Mouse (Mus musculus): Measurements from ENCODE around the gene Col25a1. TPM values are rescaled to one million over a fixed set of nuclear protein-coding genes. Genes with fewer than 3 reads are reported as not detected.

The Col25a1 gene
- polyA plus RNA-seq, 1 experiment, result 2.8 TPM

- no peaks in the 10 kb centered on the region for H3K79me2 ChIP-seq (ENCODE audit: control insufficient read depth, insufficient read depth)
- H3K27me3 ChIP-seq (ENCODE audit: control insufficient read depth, insufficient read depth, insufficient read length), result no peaks in the 10 kb centered on the region
- no peak overlapping the region for H3K4me2 ChIP-seq (ENCODE audit: low read depth)
- H3K36me3 ChIP-seq (ENCODE audit: control insufficient read depth, insufficient read depth), result no peaks in the 10 kb centered on the region
- H3K4me3 ChIP-seq, result no peak overlapping the region
- no peak overlapping the region for H3ac ChIP-seq (ENCODE audit: control insufficient read depth, insufficient read length)
- TF ChIP-seq MYOD1 (IDR thresholded peaks at IDR 0.05; ENCODE audit: control insufficient read depth in 1 of 3, insufficient read length in 2 of 3, low read depth in 2 of 3) (no peak), SRF (IDR thresholded peaks at IDR 0.05; ENCODE audit: control insufficient read depth, insufficient read length, low read depth) (no peak), MYOG (IDR thresholded peaks at IDR 0.05; ENCODE audit: control insufficient read depth in 1 of 3, insufficient read depth in 1 of 3, insufficient read length in 2 of 3, low read depth in 2 of 3) (no peak), TCF12 (IDR thresholded peaks at IDR 0.05; ENCODE audit: insufficient read depth, poor library complexity, severe bottlenecking) (no peak), REST (IDR thresholded peaks at IDR 0.05; ENCODE audit: insufficient read depth, insufficient read length) (no peak), TCF3 (IDR thresholded peaks at IDR 0.05; ENCODE audit: insufficient read length, low read depth) (no peak), POLR2A (IDR thresholded peaks at IDR 0.05; ENCODE audit: insufficient read length, low read depth) (no peak), MAX (IDR thresholded peaks at IDR 0.05; ENCODE audit: low read depth) (no peak), POLR2AphosphoS2 (IDR thresholded peaks at IDR 0.05; ENCODE audit: insufficient read length, low read depth) (no peak), USF1 (IDR thresholded peaks at IDR 0.05; ENCODE audit: low read depth) (no peak), E2F4 (IDR thresholded peaks at IDR 0.05; ENCODE audit: insufficient read depth) (no peak), CEBPB (IDR thresholded peaks at IDR 0.05; ENCODE audit: insufficient read depth, poor library complexity, severe bottlenecking) (no peak)
Measured at GRCm38 (mm10) chr3:130237852-130238251, 106.6 kb downstream of the Col25a1 start.

GRCm38 (mm10) chr3:130241924-130242323 is 110.6 kb downstream of the Col25a1 start:
- Histone ChIP-seq H3ac (ENCODE audit: control insufficient read depth, insufficient read length) (no peak overlapping the region), H3K36me3 (ENCODE audit: control insufficient read depth, insufficient read depth) (no peaks in the 10 kb centered on the region), H3K27me3 (ENCODE audit: control insufficient read depth, insufficient read depth, insufficient read length) (no peaks in the 10 kb centered on the region), H3K79me2 (ENCODE audit: control insufficient read depth, insufficient read depth) (no peaks in the 10 kb centered on the region), H3K4me2 (ENCODE audit: low read depth) (no peak overlapping the region), H3K4me3 (no peak overlapping the region)
- TF ChIP-seq POLR2A (IDR thresholded peaks at IDR 0.05; ENCODE audit: insufficient read length, low read depth), result no peak
- no peak for TF ChIP-seq SRF (IDR thresholded peaks at IDR 0.05; ENCODE audit: control insufficient read depth, insufficient read length, low read depth)
- no peak for TF ChIP-seq CEBPB (IDR thresholded peaks at IDR 0.05; ENCODE audit: insufficient read depth, poor library complexity, severe bottlenecking)
- no peak for TF ChIP-seq POLR2AphosphoS2 (IDR thresholded peaks at IDR 0.05; ENCODE audit: insufficient read length, low read depth)
- TF ChIP-seq E2F4 (IDR thresholded peaks at IDR 0.05; ENCODE audit: insufficient read depth), result no peak
- no peak for TF ChIP-seq REST (IDR thresholded peaks at IDR 0.05; ENCODE audit: insufficient read depth, insufficient read length)
- no peak for TF ChIP-seq MYOD1 (IDR thresholded peaks at IDR 0.05; ENCODE audit: control insufficient read depth in 1 of 3, insufficient read length in 2 of 3, low read depth in 2 of 3)
- no peak for TF ChIP-seq TCF3 (IDR thresholded peaks at IDR 0.05; ENCODE audit: insufficient read length, low read depth)
- no peak for TF ChIP-seq USF1 (IDR thresholded peaks at IDR 0.05; ENCODE audit: low read depth)
- TF ChIP-seq MAX (IDR thresholded peaks at IDR 0.05; ENCODE audit: low read depth), result no peak
- no peak for TF ChIP-seq TCF12 (IDR thresholded peaks at IDR 0.05; ENCODE audit: insufficient read depth, poor library complexity, severe bottlenecking)

GRCm38 (mm10) chr3:130242647-130243296 is 111.5 kb downstream of the Col25a1 start:
- Histone ChIP-seq H3K27me3 (ENCODE audit: control insufficient read depth, insufficient read depth, insufficient read length) (no peaks in the 10 kb centered on the region), H3K36me3 (ENCODE audit: control insufficient read depth, insufficient read depth) (no peaks in the 10 kb centered on the region), H3K4me2 (ENCODE audit: low read depth) (no peak overlapping the region), H3K4me3 (no peak overlapping the region), H3ac (ENCODE audit: control insufficient read depth, insufficient read length) (no peak overlapping the region), H3K79me2 (ENCODE audit: control insufficient read depth, insufficient read depth) (no peaks in the 10 kb centered on the region)
- no peak for TF ChIP-seq REST (IDR thresholded peaks at IDR 0.05; ENCODE audit: insufficient read depth, insufficient read length)
- peak; percentile 28 to 71 (median 54) for TF ChIP-seq MYOD1 (IDR thresholded peaks at IDR 0.05; ENCODE audit: control insufficient read depth in 1 of 3, insufficient read length in 2 of 3, low read depth in 2 of 3)

- Histone ChIP-seq H3K36me3 (ENCODE audit: control insufficient read depth, insufficient read depth) (no peaks in the 10 kb centered on the region), H3K27me3 (ENCODE audit: control insufficient read depth, insufficient read depth, insufficient read length) (no peaks in the 10 kb centered on the region)
Measured at GRCm38 (mm10) chr3:130252355-130252754, 121.1 kb downstream of the Col25a1 start.

More at GRCm38 (mm10) chr3:130252355-130252754, 121.1 kb downstream of the Col25a1 start:
- H3ac ChIP-seq (ENCODE audit: control insufficient read depth, insufficient read length), result no peak overlapping the region
- H3K4me2 ChIP-seq (ENCODE audit: low read depth), result no peak overlapping the region
- TF ChIP-seq E2F4 (IDR thresholded peaks at IDR 0.05; ENCODE audit: insufficient read depth) (no peak), REST (IDR thresholded peaks at IDR 0.05; ENCODE audit: insufficient read depth, insufficient read length) (no peak), MYOG (IDR thresholded peaks at IDR 0.05; ENCODE audit: control insufficient read depth in 1 of 3, insufficient read depth in 1 of 3, insufficient read length in 2 of 3, low read depth in 2 of 3) (no peak), POLR2AphosphoS2 (IDR thresholded peaks at IDR 0.05; ENCODE audit: insufficient read length, low read depth) (no peak), POLR2A (IDR thresholded peaks at IDR 0.05; ENCODE audit: insufficient read length, low read depth) (no peak), TCF12 (IDR thresholded peaks at IDR 0.05; ENCODE audit: insufficient read depth, poor library complexity, severe bottlenecking) (no peak), TCF3 (IDR thresholded peaks at IDR 0.05; ENCODE audit: insufficient read length, low read depth) (no peak), MYOD1 (IDR thresholded peaks at IDR 0.05; ENCODE audit: control insufficient read depth in 1 of 3, insufficient read length in 2 of 3, low read depth in 2 of 3) (no peak), SRF (IDR thresholded peaks at IDR 0.05; ENCODE audit: control insufficient read depth, insufficient read length, low read depth) (no peak), USF1 (IDR thresholded peaks at IDR 0.05; ENCODE audit: low read depth) (no peak), CEBPB (IDR thresholded peaks at IDR 0.05; ENCODE audit: insufficient read depth, poor library complexity, severe bottlenecking) (no peak), MAX (IDR thresholded peaks at IDR 0.05; ENCODE audit: low read depth) (no peak)
- H3K4me3 ChIP-seq, result no peak overlapping the region
- no peaks in the 10 kb centered on the region for H3K79me2 ChIP-seq (ENCODE audit: control insufficient read depth, insufficient read depth)
